Mouse (Mus musculus) kidney, adult 2 months (tissue): ENCODE results near the gene Pld2. TPM values are rescaled to one million over a fixed set of nuclear protein-coding genes. Genes with fewer than 3 reads are reported as not detected.

Source experiments
- DNase-seq: peaks from one replicate; pipeline ENCODE4 v3.0.0; 2021
- H3K27ac ChIP-seq: fragments of 200-500 bp; 2 replicates; pipeline ENCODE4 v1.5.1; 2012; ENCODE audit warnings: low read depth, low read length, control low read depth, inconsistent platforms; ENCODE audit not compliant: insufficient read depth
- H3K27me3 ChIP-seq: fragments of 200-500 bp; replicated peaks from 2 replicates; pipeline ENCODE4 v1.6.1; 2012; ENCODE audit warnings: mild to moderate bottlenecking, moderate library complexity, low read length, inconsistent platforms; ENCODE audit not compliant: control insufficient read depth, insufficient read depth
- H3K36me3 ChIP-seq: fragments of 200-500 bp; 2 replicates; pipeline ENCODE4 v1.6.1; 2012; ENCODE audit warnings: mild to moderate bottlenecking, moderate library complexity, low read length, inconsistent platforms; ENCODE audit not compliant: control insufficient read depth, insufficient read depth
- H3K4me1 ChIP-seq: fragments of 200-500 bp; 2 replicates; pipeline ENCODE4 v1.6.1; 2011; ENCODE audit warnings: low read length; ENCODE audit not compliant: control insufficient read depth, insufficient read depth
- H3K4me3 ChIP-seq: fragments of 200-500 bp; 2 replicates; pipeline ENCODE4 v1.5.1; 2011; ENCODE audit warnings: mild to moderate bottlenecking, low read depth, low read length, control low read depth; ENCODE audit not compliant: insufficient read depth
- CTCF ChIP-seq: fragments of 200-500 bp; conservative IDR thresholded peaks from 2 replicates; pipeline ENCODE4 v1.5.1; 2011; ENCODE audit warnings: low read depth, mild to moderate bottlenecking, control low read depth, low read length, moderate library complexity, mixed read lengths; ENCODE audit not compliant: insufficient read depth, insufficient read length
- POLR2A ChIP-seq: fragments of 200-500 bp; IDR thresholded peaks from one replicate; pipeline ENCODE4 v1.6.1; 2011; ENCODE audit warnings: low read depth, low read length, control low read depth
- WGBS: fragments of 180-500 bp; shearing (Covaris S2); methylation state at CpG from one replicate; pipeline ENCODE4 v1.1.7; 2018; 5-methylcytosine and 5-hydroxymethylcytosine counted together
- polyA plus RNA-seq: library from polyadenylated mRNA; depleted of rRNA; stranded (reverse); fragments of >200 nt; gene quantifications from 2 replicates; pipeline ENCODE4 v1.2.3, GENCODE M21; 2012; rRNA removed

The Pld2 gene
- 16.6 and 18.0 TPM in 2 replicates for polyA plus RNA-seq

DNA sequence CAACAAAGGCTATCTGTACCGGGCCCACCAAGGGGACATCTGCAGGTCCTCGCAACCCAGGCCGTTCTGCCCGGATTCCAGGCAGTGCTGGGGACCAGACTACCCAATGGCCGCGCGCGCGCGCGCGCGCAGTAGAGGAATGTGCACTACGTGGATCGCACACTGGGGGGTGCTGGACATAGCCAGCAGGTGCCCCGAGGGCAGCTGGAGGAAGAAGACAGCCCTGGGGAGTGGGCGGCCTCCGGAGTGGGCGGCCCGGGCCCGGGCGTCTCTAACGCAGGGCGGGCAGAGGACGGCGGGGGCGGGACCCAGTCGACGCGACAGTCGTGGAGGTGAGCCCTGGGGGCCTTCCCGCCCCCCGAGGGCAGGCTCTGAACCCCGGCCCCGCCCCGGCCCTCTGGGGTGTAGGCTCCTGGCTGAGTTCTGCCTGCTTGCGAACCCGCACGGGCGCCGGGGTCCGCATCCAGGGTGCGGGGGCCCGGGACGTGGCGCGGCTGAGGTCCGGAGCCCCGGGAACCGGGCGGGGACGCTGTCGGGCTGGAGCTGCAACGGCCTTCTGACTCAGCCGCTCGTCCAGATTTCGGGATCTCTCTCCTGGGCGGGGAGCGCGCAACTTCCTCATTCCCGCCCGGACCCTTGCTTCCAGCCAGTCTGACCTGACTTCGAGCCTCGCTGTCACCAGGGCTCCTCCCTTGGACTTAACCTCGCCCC, at the start of gene Pld2:
Gene Pld2 (plus strand): TSS at position 188 of the 711 bp plus-strand sequence.
- 1% methylated on average over 64 of the region's 65 CpGs for WGBS

GRCm38 (mm10) chr11:70499566-70500475, 40.0 kb upstream of the Pld2 start:
- Histone ChIP-seq H3K36me3 (no peaks in the 10 kb centered on the region), H3K27ac (peak overlapping the region; percentile 50), H3K4me1 (no peaks in the 10 kb centered on the region; the same call in 1 of the 2 replicates), H3K27me3 (no peaks in the 10 kb centered on the region), H3K4me3 (no peak overlapping the region)
- WGBS: 46% methylated on average over 14 of the region's 14 CpGs
- DNase-seq: peak; percentile 69
- TF ChIP-seq CTCF (peak; percentile 30), POLR2A (no peak)

More for the DNA sequence above, at the start of gene Pld2:
- H3K4me3 ChIP-seq: peak within 1 kb of the TSS; percentile 49
- no peaks in the 10 kb centered on the region for H3K36me3 ChIP-seq
- DNase-seq: peak; percentile 95
- TF ChIP-seq POLR2A: no peak
- TF ChIP-seq CTCF: peak; percentile 72
- no peak within 1 kb of the TSS for H3K27ac ChIP-seq
- H3K4me1 ChIP-seq: no peaks in the 10 kb centered on the region
- no peaks in the 10 kb centered on the region for H3K27me3 ChIP-seq

GRCm38 (mm10) chr11:70500476-70500812, 39.4 kb upstream of the Pld2 start:
- DNase-seq: no peak
- no peak for TF ChIP-seq POLR2A
- no peak for TF ChIP-seq CTCF
- Histone ChIP-seq H3K27ac (no peak overlapping the region), H3K4me1 (no peaks in the 10 kb centered on the region; the same call in 1 of the 2 replicates), H3K36me3 (no peaks in the 10 kb centered on the region), H3K4me3 (no peak overlapping the region), H3K27me3 (no peaks in the 10 kb centered on the region)
- WGBS: 63% methylated on average over 1 of the region's 1 CpGs

GRCm38 (mm10) chr11:70502018-70502417, 37.8 kb upstream of the Pld2 start:
- Histone ChIP-seq H3K4me1 (no peaks in the 10 kb centered on the region; the same call in 1 of the 2 replicates), H3K4me3 (no peak overlapping the region), H3K36me3 (no peaks in the 10 kb centered on the region), H3K27ac (no peak overlapping the region), H3K27me3 (no peaks in the 10 kb centered on the region)
- 81% methylated on average over 3 of the region's 3 CpGs for WGBS
- TF ChIP-seq CTCF (no peak), POLR2A (no peak)
- no peak for DNase-seq

- WGBS: 75% methylated on average over 9 of the region's 9 CpGs
- Histone ChIP-seq H3K4me1 (no peaks in the 10 kb centered on the region; the same call in 1 of the 2 replicates), H3K4me3 (no peak within 1 kb of the TSS), H3K27ac (no peak within 1 kb of the TSS), H3K36me3 (no peaks in the 10 kb centered on the region), H3K27me3 (no peaks in the 10 kb centered on the region)
- TF ChIP-seq POLR2A (no peak), CTCF (no peak)
- no peak for DNase-seq
Measured at GRCm38 (mm10) chr11:70504970-70505369, 34.9 kb upstream of the Pld2 start, which contains the start of gene Tm4sf5. Gene Tm4sf5 (plus strand): TSS chr11:70505244.

DNA sequence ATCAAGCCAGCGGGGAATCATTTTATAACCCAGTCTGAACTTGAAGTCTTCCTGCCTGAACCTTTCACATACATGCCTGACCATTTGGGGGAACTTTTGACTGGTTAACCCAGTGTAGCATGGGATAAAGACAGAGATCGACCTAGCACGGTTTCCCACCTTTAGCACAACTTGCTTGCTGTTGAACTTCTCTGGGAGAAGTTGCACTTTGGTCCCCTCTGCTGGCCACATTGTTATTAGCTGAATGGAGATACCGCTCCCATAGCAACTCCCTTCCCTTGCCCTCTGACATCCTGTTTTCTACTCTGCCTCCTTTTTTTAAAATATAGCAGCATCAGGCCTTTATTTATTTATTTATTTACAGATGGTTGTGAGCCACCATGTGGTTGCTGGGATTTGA, 33.5 kb upstream of the Pld2 start:
- no peak overlapping the region for H3K27ac ChIP-seq
- peak; percentile 87 for TF ChIP-seq CTCF
- no peak for TF ChIP-seq POLR2A
- 16% methylated on average over 4 of the region's 4 CpGs for WGBS
- peak; percentile 84 for DNase-seq
- no peaks in the 10 kb centered on the region for H3K4me1 ChIP-seq
- H3K36me3 ChIP-seq: no peaks in the 10 kb centered on the region
- no peak overlapping the region for H3K4me3 ChIP-seq
- H3K27me3 ChIP-seq: no peaks in the 10 kb centered on the region
